Mouse (Mus musculus) telencephalon, adult 2 months (tissue): ENCODE measurements at regions not wholly inside any gene's neighbourhood (a gene's known extent, or its start where the extent isn't known, plus 50 kb on each side); places are given as distances from the start of the nearest gene placed in this dataset.

Source experiments
- DNase-seq: peaks from one replicate; pipeline ENCODE4 v3.0.0-alpha.2; 2011; ENCODE audit warnings: low read depth, low spot score

GRCm38 (mm10) chr9:103922356-103922755 is 80.0 kb upstream of the Nphp3 start:
- DNase-seq = no peak

- DNase-seq = no peak
Measured at GRCm38 (mm10) chr9:103924641-103925040, 77.7 kb upstream of the Nphp3 start.

- no peak for DNase-seq
Measured at GRCm38 (mm10) chr9:103925486-103925885, 76.9 kb upstream of the Nphp3 start.

GRCm38 (mm10) chr9:103928744-103929527 is 73.4 kb upstream of the Nphp3 start:
- DNase-seq = no peak

- DNase-seq = peak; percentile 68
Measured at GRCm38 (mm10) chr9:103938070-103938469, 64.3 kb upstream of the Nphp3 start.

- DNase-seq = no peak
Measured at GRCm38 (mm10) chr9:103940010-103940409, 62.3 kb upstream of the Nphp3 start.

- no peak for DNase-seq
Measured at GRCm38 (mm10) chr9:103940506-103940905, 61.8 kb upstream of the Nphp3 start.

- no peak for DNase-seq
Measured at GRCm38 (mm10) chr9:103941176-103941900, 61.0 kb upstream of the Nphp3 start.

GRCm38 (mm10) chr9:103941901-103942260 is 60.5 kb upstream of the Nphp3 start:
- DNase-seq = no peak

GRCm38 (mm10) chr9:103945406-103945805 is 56.9 kb upstream of the Nphp3 start:
- peak; percentile 84 for DNase-seq

GRCm38 (mm10) chr9:103951799-103952198 is 50.5 kb upstream of the Nphp3 start:
- no peak for DNase-seq
